Mouse (Mus musculus): ENCODE measurements around the gene Chrna4. TPM values are rescaled to one million over a fixed set of nuclear protein-coding genes. Genes with fewer than 3 reads are reported as not detected.

The Chrna4 gene
- total and polyA plus RNA-seq, 3 experiments: 0.12 TPM; not detected in 2

DNA sequence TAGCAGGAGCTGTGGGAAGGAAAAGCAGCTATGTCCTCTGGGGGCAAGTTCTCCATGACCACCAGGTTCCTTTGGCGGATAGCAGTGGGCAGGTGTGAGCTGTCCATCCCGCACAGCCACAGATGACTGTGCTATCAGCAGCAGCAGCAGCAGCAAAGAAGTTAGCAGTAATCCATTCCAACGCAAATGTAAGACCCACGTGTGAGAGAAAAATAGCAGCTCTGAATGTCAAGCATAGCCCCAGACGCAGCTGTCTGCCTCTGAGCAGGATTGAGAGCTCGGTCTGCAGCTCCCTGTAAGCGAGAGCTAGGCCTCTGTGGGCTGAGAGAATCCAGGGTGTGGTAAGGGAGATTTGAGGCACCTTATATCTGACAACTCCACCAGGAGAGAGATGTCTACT lies 26.8 kb upstream of the Chrna4 start:
- H3K79me2 ChIP-seq (ENCODE audit: control insufficient read depth, insufficient read depth, low read length, poor library complexity): no peaks in the 10 kb centered on the region
- H3K9me3 ChIP-seq (replicated peaks; ENCODE audit: insufficient read depth, low read length): no peaks in the 10 kb centered on the region
- no peak for TF ChIP-seq CHD1 (IDR thresholded peaks at IDR 0.05; ENCODE audit: low read depth, low read length)
- no peak for TF ChIP-seq USF2 (IDR thresholded peaks at IDR 0.05; ENCODE audit: borderline replicate concordance in 1 of 2, insufficient read depth in 1 of 2, low read depth in 1 of 2, low read length in 2 of 2)
- no peak for TF ChIP-seq ETS1 (IDR thresholded peaks at IDR 0.05; ENCODE audit: low read depth, low read length)
- TF ChIP-seq MEF2A (IDR thresholded peaks at IDR 0.05; ENCODE audit: extremely low read depth, insufficient replicate concordance, low read depth, low read length, poor library complexity, severe bottlenecking): no peak
- no peak for TF ChIP-seq POLR2A (IDR thresholded peaks at IDR 0.05; ENCODE audit: control insufficient read depth in 1 of 2, insufficient read depth in 1 of 2, low read depth in 1 of 2, low read length in 2 of 2, poor library complexity in 1 of 2)
- TF ChIP-seq MAX (IDR thresholded peaks at IDR 0.05; ENCODE audit: low read length): no peak
- TF ChIP-seq SIN3A (IDR thresholded peaks at IDR 0.05; ENCODE audit: low read length): no peak
- no peak for TF ChIP-seq BHLHE40 (IDR thresholded peaks at IDR 0.05; ENCODE audit: borderline replicate concordance, low read depth, low read length)
- no peak for TF ChIP-seq JUND (IDR thresholded peaks at IDR 0.05; ENCODE audit: low read depth, low read length)
- no peak for TF ChIP-seq NELFE (IDR thresholded peaks at IDR 0.05; ENCODE audit: low read depth, low read length)
- no peak for TF ChIP-seq POLR2AphosphoS5 (IDR thresholded peaks at IDR 0.05; ENCODE audit: borderline replicate concordance, low read depth, low read length)
- TF ChIP-seq MYB (IDR thresholded peaks at IDR 0.05; ENCODE audit: low read depth, low read length): no peak
- no peak for TF ChIP-seq TBP (IDR thresholded peaks at IDR 0.05; ENCODE audit: low read depth, low read length)
- TF ChIP-seq CHD2 (IDR thresholded peaks at IDR 0.05; ENCODE audit: low read length): no peak
- TF ChIP-seq MXI1 (IDR thresholded peaks at IDR 0.05; ENCODE audit: low read depth, low read length): no peak
- TF ChIP-seq E2F4 (IDR thresholded peaks at IDR 0.05; ENCODE audit: borderline replicate concordance, low read depth, low read length): no peak
- TF ChIP-seq ZC3H11A (IDR thresholded peaks at IDR 0.05; ENCODE audit: low read depth, low read length): no peak
- DNase-seq (ENCODE audit: low read depth, low spot score): no peak
- H3K36me3 ChIP-seq (ENCODE audit: control insufficient read depth in 1 of 2, insufficient read depth in 2 of 2, low read length in 2 of 2): no peaks in the 10 kb centered on the region
- H3K4me3 ChIP-seq (ENCODE audit: control insufficient read depth in 1 of 2, insufficient read depth in 1 of 2, low read depth in 2 of 2, low read length in 2 of 2): no peak overlapping the region
- no peaks in the 10 kb centered on the region for H3K4me1 ChIP-seq (ENCODE audit: control insufficient read depth in 1 of 2, insufficient read depth in 2 of 2, low read length in 2 of 2)
- no peak overlapping the region for H3K27ac ChIP-seq (ENCODE audit: control insufficient read depth, low read depth, low read length)
- no peak overlapping the region for H3K9ac ChIP-seq (ENCODE audit: control insufficient read depth, low read depth, low read length, poor library complexity, severe bottlenecking)
- peaks cover 6 to 12% of the 10 kb centered on the region in 2 experiments; a peak in 3 of 4 replicates for H3K27me3 ChIP-seq (ENCODE audit: control insufficient read depth in 1 of 2, insufficient read depth in 2 of 2, low read length in 2 of 2)

DNA sequence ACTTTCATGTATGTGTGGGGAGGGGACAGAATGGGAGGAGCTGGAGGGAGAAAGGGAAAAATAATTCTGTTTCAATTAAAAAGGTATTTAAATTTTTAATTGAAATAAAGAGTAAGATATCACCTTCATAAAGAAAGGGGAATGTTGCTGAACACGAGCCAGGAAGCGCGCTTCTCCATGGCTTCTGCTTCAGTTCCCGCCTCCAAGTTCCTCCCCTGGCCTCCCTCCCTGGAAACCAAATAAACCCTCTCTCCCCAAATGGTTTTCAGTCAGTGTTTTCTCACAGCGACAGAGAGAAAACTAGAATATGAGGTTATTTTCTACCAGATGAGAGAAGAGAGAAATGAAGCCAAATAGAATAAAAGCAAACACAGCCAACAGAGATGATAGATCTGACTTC lies 25.2 kb upstream of the Chrna4 start:
- Histone ChIP-seq H3K36me3 (ENCODE audit: control insufficient read depth in 1 of 2, insufficient read depth in 2 of 2, low read length in 2 of 2) (no peaks in the 10 kb centered on the region), H3K9ac (ENCODE audit: control insufficient read depth, low read depth, low read length, poor library complexity, severe bottlenecking) (no peak overlapping the region), H3K79me2 (ENCODE audit: control insufficient read depth, insufficient read depth, low read length, poor library complexity) (no peaks in the 10 kb centered on the region), H3K27ac (ENCODE audit: control insufficient read depth, low read depth, low read length) (no peak overlapping the region), H3K4me3 (ENCODE audit: control insufficient read depth in 1 of 2, insufficient read depth in 1 of 2, low read depth in 2 of 2, low read length in 2 of 2) (no peak overlapping the region), H3K27me3 (ENCODE audit: control insufficient read depth in 1 of 2, insufficient read depth in 2 of 2, low read length in 2 of 2) (peaks cover 6 to 12% of the 10 kb centered on the region in 2 experiments), H3K4me1 (ENCODE audit: control insufficient read depth in 1 of 2, insufficient read depth in 2 of 2, low read length in 2 of 2) (no peaks in the 10 kb centered on the region), H3K9me3 (replicated peaks; ENCODE audit: insufficient read depth, low read length) (no peaks in the 10 kb centered on the region)
- DNase-seq (ENCODE audit: low read depth, low spot score): no peak
- TF ChIP-seq ETS1 (IDR thresholded peaks at IDR 0.05; ENCODE audit: low read depth, low read length) (no peak), HCFC1 (IDR thresholded peaks at IDR 0.05; ENCODE audit: low read depth, low read length) (no peak), JUND (IDR thresholded peaks at IDR 0.05; ENCODE audit: low read depth, low read length) (no peak), POLR2AphosphoS2 (IDR thresholded peaks at IDR 0.05; ENCODE audit: low read length) (no peak)
